Mouse (Mus musculus): ENCODE data around the gene Stub1. TPM values are rescaled to one million over a fixed set of nuclear protein-coding genes. Genes with fewer than 3 reads are reported as not detected.

Gene Stub1
- polyA plus RNA-seq, 1 experiment = 190 TPM

DNA sequence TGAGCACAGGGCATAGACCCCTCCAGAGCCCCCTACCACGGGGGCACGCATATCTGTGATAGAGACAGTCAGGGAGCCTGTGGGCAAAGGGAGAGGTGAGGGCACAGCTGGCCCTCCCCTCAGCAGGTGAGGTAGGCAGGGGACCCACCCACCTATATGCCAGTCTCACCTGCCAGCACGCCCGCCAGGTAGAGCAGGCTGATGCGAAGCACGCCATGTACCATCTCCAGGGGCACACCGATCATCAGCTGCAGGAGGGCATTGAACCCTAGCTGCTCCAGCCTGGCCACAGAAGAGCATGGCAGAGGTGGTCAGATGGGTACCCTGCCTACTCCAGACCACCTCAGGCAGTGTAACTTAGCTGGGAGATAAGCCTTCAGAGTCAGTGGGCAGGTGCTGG is 2.1 kb upstream of the Stub1 start:
- H3K27ac ChIP-seq (ENCODE audit: control insufficient read depth, insufficient read depth, low read length) = no peak overlapping the region
- TF ChIP-seq POLR2A (IDR thresholded peaks at IDR 0.05; ENCODE audit: control insufficient read depth, extremely low read depth, insufficient read depth, low read length, poor library complexity) = no peak
- TF ChIP-seq CTCF (IDR thresholded peaks at IDR 0.05; ENCODE audit: borderline replicate concordance, control insufficient read depth, extremely low read depth, insufficient read depth, low read length, poor library complexity) = no peak
- WGBS = 97% methylated on average over 7 of the region's 7 CpGs
- DNase-seq = no peak
- no peaks in the 10 kb centered on the region for H3K27me3 ChIP-seq (ENCODE audit: control insufficient read depth, insufficient read depth, low read length)
- no peak overlapping the region for H3K4me3 ChIP-seq (ENCODE audit: control insufficient read depth, insufficient read depth, low read length)
- H3K4me1 ChIP-seq (replicated peaks; ENCODE audit: control insufficient read depth, insufficient read depth, low read length) = peaks cover 43% of the 10 kb centered on the region
- H3K36me3 ChIP-seq (ENCODE audit: control insufficient read depth, insufficient read depth, low read length) = peaks cover 25% of the 10 kb centered on the region

DNA sequence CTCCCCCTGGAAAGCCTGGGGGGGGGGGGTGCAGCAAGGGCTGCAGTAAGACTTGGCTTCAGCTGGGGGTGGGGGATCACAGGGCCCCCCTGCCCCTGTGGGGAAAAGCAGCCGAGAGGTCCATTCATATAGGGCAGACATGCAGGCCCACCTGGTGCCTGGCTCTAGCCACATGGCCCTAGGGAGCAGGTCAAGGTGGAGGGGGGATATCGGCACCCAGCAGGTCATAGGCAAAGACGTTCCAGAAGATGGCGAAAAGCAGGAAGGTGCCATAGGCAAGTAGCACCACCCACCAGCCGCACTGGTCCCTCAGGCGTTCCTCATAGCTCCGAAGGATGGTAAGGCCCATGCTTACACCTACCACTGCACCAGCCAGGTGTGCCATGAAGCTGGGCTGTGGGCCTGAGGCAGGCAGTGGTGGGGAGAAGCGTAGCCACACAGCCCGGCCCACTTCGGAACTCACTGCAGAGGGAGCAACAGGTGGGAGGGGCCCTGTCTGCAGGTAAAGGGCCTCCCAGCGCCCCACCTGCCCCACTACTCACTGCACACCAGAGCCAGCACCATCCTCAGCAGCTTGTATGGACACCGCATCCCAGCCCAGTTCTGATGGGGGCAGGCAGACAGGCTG is 1.5 kb upstream of the Stub1 start:
- Histone ChIP-seq H3K36me3 (ENCODE audit: control insufficient read depth, insufficient read depth, low read length) (peaks cover 19% of the 10 kb centered on the region), H3K4me1 (replicated peaks; ENCODE audit: control insufficient read depth, insufficient read depth, low read length) (peaks cover 44% of the 10 kb centered on the region), H3K27me3 (ENCODE audit: control insufficient read depth, insufficient read depth, low read length) (no peaks in the 10 kb centered on the region), H3K4me3 (ENCODE audit: control insufficient read depth, insufficient read depth, low read length) (no peak overlapping the region), H3K27ac (ENCODE audit: control insufficient read depth, insufficient read depth, low read length) (no peak overlapping the region)
- no peak for TF ChIP-seq CTCF (IDR thresholded peaks at IDR 0.05; ENCODE audit: borderline replicate concordance, control insufficient read depth, extremely low read depth, insufficient read depth, low read length, poor library complexity)
- no peak for TF ChIP-seq POLR2A (IDR thresholded peaks at IDR 0.05; ENCODE audit: control insufficient read depth, extremely low read depth, insufficient read depth, low read length, poor library complexity)
- no peak for DNase-seq
- 95% methylated on average over 12 of the region's 12 CpGs for WGBS

DNA sequence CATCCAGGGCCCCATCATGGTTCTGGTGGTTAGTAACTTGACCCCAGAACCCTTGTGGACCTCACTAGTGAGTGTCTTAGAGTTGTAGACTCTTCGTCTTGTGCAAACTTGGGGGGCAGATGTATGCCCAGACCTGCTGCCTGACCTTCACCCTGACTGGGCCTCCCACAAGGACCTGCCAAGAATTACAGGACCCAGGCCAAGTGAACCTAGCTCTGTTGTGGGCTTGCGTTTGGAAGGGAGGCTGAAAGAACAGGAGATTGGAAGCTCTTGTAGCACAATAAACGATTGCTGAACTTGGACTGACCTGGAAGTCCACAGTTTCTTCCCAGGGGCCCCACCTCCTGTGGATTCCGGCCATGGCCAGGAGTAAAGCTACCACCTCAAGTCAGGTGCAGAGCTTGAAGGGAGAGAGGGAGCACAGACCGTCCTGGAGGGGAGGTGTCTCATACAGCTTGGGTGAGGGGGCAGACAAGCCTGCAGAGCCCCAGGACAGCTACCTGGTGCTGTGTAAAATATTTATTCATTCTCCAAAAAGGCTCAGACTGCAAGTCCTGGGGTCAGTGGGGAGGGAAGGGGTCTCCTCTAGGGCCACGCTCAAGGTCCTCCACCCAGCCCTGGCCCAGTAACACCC is 874 bp upstream of the Stub1 start:
- 59% methylated on average over 6 of the region's 6 CpGs for WGBS
- no peaks in the 10 kb centered on the region for H3K27me3 ChIP-seq (ENCODE audit: control insufficient read depth, insufficient read depth, low read length)
- H3K4me1 ChIP-seq (replicated peaks; ENCODE audit: control insufficient read depth, insufficient read depth, low read length) = peaks cover 51% of the 10 kb centered on the region
- TF ChIP-seq CTCF (IDR thresholded peaks at IDR 0.05; ENCODE audit: borderline replicate concordance, control insufficient read depth, extremely low read depth, insufficient read depth, low read length, poor library complexity) = no peak
- no peak for TF ChIP-seq POLR2A (IDR thresholded peaks at IDR 0.05; ENCODE audit: control insufficient read depth, extremely low read depth, insufficient read depth, low read length, poor library complexity)
- peaks cover 13% of the 10 kb centered on the region for H3K36me3 ChIP-seq (ENCODE audit: control insufficient read depth, insufficient read depth, low read length)
- no peak for DNase-seq
- peak overlapping the region; percentile 93 for H3K4me3 ChIP-seq (ENCODE audit: control insufficient read depth, insufficient read depth, low read length)
- no peak overlapping the region for H3K27ac ChIP-seq (ENCODE audit: control insufficient read depth, insufficient read depth, low read length)

DNA sequence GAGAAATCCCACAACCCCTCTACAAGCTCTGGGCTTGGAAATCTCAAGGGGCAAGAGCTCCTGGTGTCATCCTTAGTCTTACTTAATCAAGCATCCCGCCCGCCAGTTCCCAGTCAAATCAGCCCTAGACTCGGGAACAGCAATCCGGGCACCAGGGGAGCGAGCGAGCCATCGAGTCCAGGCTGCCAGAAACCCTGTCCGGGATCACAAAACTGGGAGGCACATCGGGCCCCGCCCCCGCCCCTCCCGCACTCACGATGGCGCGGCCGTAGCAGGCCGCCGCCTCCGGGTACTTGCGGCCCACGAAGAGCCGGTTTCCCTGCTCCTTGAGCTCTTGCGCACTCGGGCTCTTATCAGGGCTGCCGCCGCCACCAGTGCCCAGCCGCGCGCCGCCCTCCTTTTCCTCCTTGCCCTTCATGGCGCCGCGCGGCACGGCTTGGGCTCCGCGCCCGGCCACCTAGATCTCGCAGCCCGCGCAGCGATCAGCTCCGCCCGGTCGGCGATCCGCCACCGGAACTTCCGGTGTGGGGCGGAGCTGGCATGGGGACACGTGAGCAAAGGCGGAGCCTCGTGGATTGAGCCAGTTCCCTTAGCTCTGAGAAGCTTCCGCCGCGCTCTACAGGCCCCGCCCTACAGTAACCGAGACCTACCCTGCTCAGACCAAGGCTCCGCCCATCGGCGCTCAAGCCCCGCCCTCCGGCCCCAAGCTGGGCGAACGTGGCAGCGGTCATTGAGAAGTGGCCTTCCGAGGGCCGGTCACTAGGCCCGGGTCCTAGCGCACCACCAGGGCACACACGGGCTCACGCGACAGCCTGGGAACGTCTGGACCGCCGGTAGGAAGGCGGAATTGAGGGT is 541 bp downstream of the Stub1 start:
- under 1% methylated on average over 76 of the region's 77 CpGs for WGBS
- H3K4me1 ChIP-seq (replicated peaks; ENCODE audit: control insufficient read depth, insufficient read depth, low read length) = peaks cover 56% of the 10 kb centered on the region
- H3K36me3 ChIP-seq (ENCODE audit: control insufficient read depth, insufficient read depth, low read length) = peaks cover 4% of the 10 kb centered on the region; the same call in 1 of the 2 replicates
- no peak overlapping the region for H3K27ac ChIP-seq (ENCODE audit: control insufficient read depth, insufficient read depth, low read length)
- peak; percentile 53 for TF ChIP-seq CTCF (IDR thresholded peaks at IDR 0.05; ENCODE audit: borderline replicate concordance, control insufficient read depth, extremely low read depth, insufficient read depth, low read length, poor library complexity)
- TF ChIP-seq POLR2A (IDR thresholded peaks at IDR 0.05; ENCODE audit: control insufficient read depth, extremely low read depth, insufficient read depth, low read length, poor library complexity) = peak; percentile 79
- peak; percentile 98 for DNase-seq
- H3K27me3 ChIP-seq (ENCODE audit: control insufficient read depth, insufficient read depth, low read length) = no peaks in the 10 kb centered on the region
- H3K4me3 ChIP-seq (ENCODE audit: control insufficient read depth, insufficient read depth, low read length) = peak overlapping the region; percentile 93

DNA sequence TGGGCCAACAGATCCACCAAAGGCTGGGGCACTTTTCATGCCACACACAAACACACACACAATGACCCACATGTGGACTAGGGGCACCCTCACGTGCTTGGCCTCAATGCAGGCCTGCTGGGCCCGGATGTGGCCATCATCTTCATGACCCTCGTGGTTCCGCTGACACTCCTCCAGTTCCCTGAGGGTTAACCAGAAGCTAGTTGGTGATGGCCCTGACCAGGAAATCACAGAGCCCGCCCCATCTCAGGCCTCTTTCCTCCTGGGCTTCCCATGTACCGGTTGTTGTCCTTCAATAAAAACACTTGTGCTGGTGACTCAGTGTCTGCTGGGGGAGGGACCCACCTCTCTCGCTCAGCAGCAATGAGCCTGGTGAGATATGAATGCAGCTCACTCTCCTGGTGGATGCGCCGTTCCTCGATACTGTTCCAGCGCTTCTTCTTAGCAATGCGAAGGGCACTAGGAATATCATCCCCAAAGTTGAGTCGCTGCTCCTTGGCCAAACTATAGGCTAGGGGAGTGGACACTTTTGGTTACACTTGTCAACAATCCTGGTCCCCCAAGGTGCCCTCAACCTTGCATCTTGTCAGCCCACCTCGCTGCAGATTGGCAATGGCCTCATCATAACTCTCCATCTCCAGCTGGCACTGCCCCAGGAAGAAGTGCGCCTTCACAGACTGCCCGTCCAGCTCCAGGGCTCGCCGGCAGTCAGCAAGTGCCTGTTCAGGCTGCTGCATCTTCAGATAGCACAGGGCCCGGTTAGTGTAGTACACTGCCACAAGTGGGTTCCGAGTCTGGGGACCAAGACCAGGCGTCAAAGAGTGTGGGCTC is 1.5 kb downstream of the Stub1 start:
- H3K36me3 ChIP-seq (ENCODE audit: control insufficient read depth, insufficient read depth, low read length) = peaks cover 4% of the 10 kb centered on the region; the same call in 1 of the 2 replicates
- DNase-seq = no peak

More for the DNA sequence above, 1.5 kb downstream of the Stub1 start:
- 60% methylated on average over 21 of the region's 21 CpGs for WGBS
- Histone ChIP-seq H3K4me3 (ENCODE audit: control insufficient read depth, insufficient read depth, low read length) (peak overlapping the region; percentile 93), H3K27ac (ENCODE audit: control insufficient read depth, insufficient read depth, low read length) (no peak overlapping the region), H3K4me1 (replicated peaks; ENCODE audit: control insufficient read depth, insufficient read depth, low read length) (peaks cover 46% of the 10 kb centered on the region), H3K27me3 (ENCODE audit: control insufficient read depth, insufficient read depth, low read length) (no peaks in the 10 kb centered on the region)
- no peak for TF ChIP-seq POLR2A (IDR thresholded peaks at IDR 0.05; ENCODE audit: control insufficient read depth, extremely low read depth, insufficient read depth, low read length, poor library complexity)
- TF ChIP-seq CTCF (IDR thresholded peaks at IDR 0.05; ENCODE audit: borderline replicate concordance, control insufficient read depth, extremely low read depth, insufficient read depth, low read length, poor library complexity) = no peak

Measured in thymus, adult 2 months (tissue).